Mouse (Mus musculus) bone marrow, adult 2 months (tissue): ENCODE results near the gene Ribc2. TPM values are rescaled to one million over a fixed set of nuclear protein-coding genes. Genes with fewer than 3 reads are reported as not detected.

ENCODE experiments used
- H3K27ac ChIP-seq: fragments of 200-500 bp; 2 replicates; pipeline ENCODE4 v1.5.1; 2012; ENCODE audit warnings: low read depth, mild to moderate bottlenecking, control low read depth, inconsistent platforms, low read length; ENCODE audit not compliant: control insufficient read depth, poor library complexity, insufficient read depth
- H3K4me1 ChIP-seq: fragments of 200-500 bp; 2 replicates; pipeline ENCODE4 v1.6.1; 2011; ENCODE audit warnings: low read length; ENCODE audit not compliant: control insufficient read depth, insufficient read depth
- H3K4me3 ChIP-seq: fragments of 200-500 bp; replicated peaks from 2 replicates; pipeline ENCODE3; 2011; ENCODE audit warnings: mild to moderate bottlenecking, low read depth, low read length, control low read depth; ENCODE audit not compliant: control insufficient read depth
- CTCF ChIP-seq: fragments of 200-500 bp; IDR thresholded peaks from 2 replicates; pipeline ENCODE4 v1.5.1; 2011; ENCODE audit warnings: low read length, control low read depth; ENCODE audit not compliant: control insufficient read depth, insufficient read depth
- POLR2A ChIP-seq: fragments of 200-500 bp; IDR thresholded peaks from 2 replicates; pipeline ENCODE4 v1.6.1; 2011; ENCODE audit warnings: low read depth, mild to moderate bottlenecking, control low read depth, low read length, borderline replicate concordance; ENCODE audit not compliant: control insufficient read depth
- WGBS: fragments of 180-500 bp; shearing (Covaris S2); methylation state at CpG from one replicate; pipeline ENCODE4 v1.1.7; 2018; 5-methylcytosine and 5-hydroxymethylcytosine counted together
- polyA plus RNA-seq: library from polyadenylated mRNA; stranded (reverse); fragments of >200 nt; gene quantifications from 2 replicates; pipeline ENCODE4 v1.2.4, GENCODE M21; 2011; ENCODE audit warnings: low replicate concordance; ENCODE audit not compliant: missing spikeins, insufficient read depth, insufficient read length

Ribc2 gene
- polyA plus RNA-seq: not detected in 2 replicates

DNA sequence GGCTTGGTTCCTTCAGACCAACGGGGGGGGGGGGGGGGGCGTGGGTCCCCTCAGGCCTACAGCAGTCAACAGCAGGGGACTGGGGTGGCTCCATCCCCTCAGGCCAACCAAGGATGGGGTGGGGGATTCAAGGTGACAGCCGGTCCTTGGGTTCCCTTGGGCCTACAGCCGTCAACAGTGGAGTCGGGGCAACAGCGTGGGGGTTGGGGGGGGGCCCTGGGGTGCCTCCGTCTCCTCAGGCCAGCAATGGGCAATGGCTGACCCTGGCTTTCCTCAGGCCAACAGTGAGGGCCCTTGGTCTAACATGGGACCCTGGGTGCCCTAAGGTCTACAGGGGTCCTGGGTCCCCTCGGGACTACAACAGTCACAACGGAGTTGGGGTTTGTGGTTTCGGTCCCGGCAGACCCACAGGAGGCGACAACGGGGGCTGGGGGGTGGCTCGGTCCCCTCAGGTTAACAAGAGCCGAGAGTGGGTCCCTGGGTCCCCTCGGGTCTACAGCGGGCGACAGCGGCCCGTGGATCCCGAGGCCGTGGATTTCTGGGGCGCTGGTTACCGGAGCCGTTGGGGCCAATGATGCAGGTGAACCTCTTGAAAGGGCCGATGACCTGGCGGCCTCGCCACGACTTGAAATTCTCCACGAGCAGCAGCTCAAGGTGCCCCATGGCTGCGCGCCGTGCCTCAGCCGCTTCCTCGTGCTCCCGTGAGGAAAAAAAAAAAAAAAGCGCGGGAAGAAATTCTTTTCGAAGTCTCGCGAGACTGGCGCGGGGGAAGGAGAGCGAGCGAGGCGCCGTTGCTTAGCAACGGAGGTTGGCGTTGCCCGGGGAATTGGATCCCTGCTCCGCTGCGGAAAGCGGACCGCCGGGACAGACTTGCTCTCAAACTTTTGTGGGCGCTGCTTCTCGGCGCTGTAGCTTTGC, at the start of gene Ribc2, which contains the start of gene Smc1b:
TSS of gene Ribc2 (plus strand) at position 804 of the 918 bp plus-strand sequence.
TSS of gene Smc1b (minus strand) at position 690 of the 918 bp plus-strand sequence.
- H3K4me3 ChIP-seq: no peak within 1 kb of the TSS
- 39% methylated on average over 58 of the region's 58 CpGs for WGBS
- H3K27ac ChIP-seq: no peak within 1 kb of the TSS
- no peaks in the 10 kb centered on the region for H3K4me1 ChIP-seq
- TF ChIP-seq POLR2A (no peak), CTCF (no peak)

DNA sequence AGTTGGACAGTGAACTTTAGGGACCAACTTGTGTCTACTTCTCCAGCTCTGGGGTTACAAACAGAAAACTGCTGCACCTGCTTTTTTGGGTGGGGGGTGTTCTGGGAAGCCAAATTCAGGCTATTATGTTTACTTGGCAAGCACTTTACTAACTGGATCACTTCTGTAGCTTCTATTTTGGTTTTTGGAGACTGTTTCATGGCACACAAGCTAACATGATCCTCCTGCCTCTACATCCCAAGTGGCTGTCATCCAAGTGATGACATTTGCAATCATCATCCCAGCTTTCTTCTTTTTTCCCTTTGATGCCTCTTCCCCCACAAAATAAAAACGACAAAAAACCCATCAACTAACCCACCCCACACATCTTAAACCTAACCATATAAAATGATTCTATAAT, 46.2 kb upstream of the Ribc2 start:
- Histone ChIP-seq H3K4me3 (no peak overlapping the region), H3K4me1 (no peaks in the 10 kb centered on the region), H3K27ac (no peak overlapping the region)
- WGBS: 54% methylated on average over 1 of the region's 1 CpGs
- TF ChIP-seq POLR2A (no peak), CTCF (no peak)

DNA sequence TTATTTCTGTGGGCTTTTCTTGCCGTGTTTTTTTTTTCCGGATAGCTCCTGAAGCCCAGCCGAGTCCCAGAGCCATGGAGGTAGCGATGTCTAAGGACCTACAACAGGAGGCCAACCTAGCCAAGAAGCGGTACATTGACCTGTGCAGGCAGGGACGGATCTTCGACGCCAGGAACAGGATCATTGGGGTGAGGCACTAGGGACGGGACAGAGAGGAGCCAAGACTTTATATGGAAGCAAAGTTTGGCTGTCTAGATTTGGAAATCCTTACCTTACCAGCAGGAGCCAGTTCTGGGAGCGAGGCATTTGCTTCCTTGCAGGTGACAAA, 279 bp downstream of the Ribc2 start:
- Histone ChIP-seq H3K4me3 (no peak overlapping the region), H3K27ac (no peak overlapping the region)
- TF ChIP-seq CTCF (no peak), POLR2A (no peak)

GRCm38 (mm10) chr15:85135143-85135542, 3.3 kb downstream of the Ribc2 start:
- H3K4me1 ChIP-seq: no peaks in the 10 kb centered on the region
- 17% methylated on average over 9 of the region's 9 CpGs for WGBS
- no peak overlapping the region for H3K27ac ChIP-seq
- TF ChIP-seq POLR2A (no peak), CTCF (no peak)
- no peak overlapping the region for H3K4me3 ChIP-seq

More for the DNA sequence above, 279 bp downstream of the Ribc2 start:
- no peaks in the 10 kb centered on the region for H3K4me1 ChIP-seq
- WGBS: 47% methylated on average over 10 of the region's 10 CpGs

DNA sequence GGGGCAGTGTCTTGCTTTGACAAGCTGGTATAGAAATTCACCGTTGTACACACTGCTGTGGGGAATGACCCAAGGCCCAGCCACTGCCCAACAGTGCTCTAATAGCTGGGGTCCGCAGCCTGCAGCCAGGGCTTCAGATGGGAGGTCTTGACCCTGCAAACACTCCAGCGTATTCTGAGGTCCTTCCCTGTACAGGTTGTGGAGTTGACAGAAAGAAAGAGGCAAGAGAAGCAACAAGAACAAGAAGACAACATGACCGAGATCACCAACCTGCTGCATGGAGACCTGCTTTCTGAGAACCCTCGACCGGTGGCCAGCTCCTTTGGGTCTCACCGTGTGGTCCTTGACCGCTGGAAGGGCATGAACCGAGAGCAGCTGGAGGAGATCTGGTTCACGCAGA, 9.4 kb downstream of the Ribc2 start:
- WGBS: 81% methylated on average over 10 of the region's 10 CpGs
- no peak overlapping the region for H3K4me3 ChIP-seq
- TF ChIP-seq POLR2A (no peak), CTCF (no peak)
- H3K27ac ChIP-seq: no peak overlapping the region
- H3K4me1 ChIP-seq: no peaks in the 10 kb centered on the region

- TF ChIP-seq POLR2A (no peak), CTCF (no peak)
- Histone ChIP-seq H3K27ac (no peak overlapping the region), H3K4me3 (no peak overlapping the region), H3K4me1 (no peaks in the 10 kb centered on the region)
- 64% methylated on average over 2 of the region's 2 CpGs for WGBS
Measured at GRCm38 (mm10) chr15:85142441-85142840, 10.6 kb downstream of the Ribc2 start.

GRCm38 (mm10) chr15:85143161-85143560, 11.3 kb downstream of the Ribc2 start:
- WGBS: 91% methylated on average over 11 of the region's 11 CpGs
- no peak for TF ChIP-seq POLR2A
- no peak for TF ChIP-seq CTCF
- H3K4me1 ChIP-seq: no peaks in the 10 kb centered on the region

GRCm38 (mm10) chr15:85143747-85144146, 11.9 kb downstream of the Ribc2 start:
- TF ChIP-seq CTCF: peak; percentile 21; the same call in 1 of the 2 replicates
- no peak for TF ChIP-seq POLR2A
- H3K4me1 ChIP-seq: no peaks in the 10 kb centered on the region
- WGBS: 79% methylated on average over 1 of the region's 1 CpGs
- H3K27ac ChIP-seq: no peak overlapping the region
- H3K4me3 ChIP-seq: no peak overlapping the region

More at GRCm38 (mm10) chr15:85143161-85143560, 11.3 kb downstream of the Ribc2 start:
- Histone ChIP-seq H3K27ac (no peak overlapping the region), H3K4me3 (no peak overlapping the region)

DNA sequence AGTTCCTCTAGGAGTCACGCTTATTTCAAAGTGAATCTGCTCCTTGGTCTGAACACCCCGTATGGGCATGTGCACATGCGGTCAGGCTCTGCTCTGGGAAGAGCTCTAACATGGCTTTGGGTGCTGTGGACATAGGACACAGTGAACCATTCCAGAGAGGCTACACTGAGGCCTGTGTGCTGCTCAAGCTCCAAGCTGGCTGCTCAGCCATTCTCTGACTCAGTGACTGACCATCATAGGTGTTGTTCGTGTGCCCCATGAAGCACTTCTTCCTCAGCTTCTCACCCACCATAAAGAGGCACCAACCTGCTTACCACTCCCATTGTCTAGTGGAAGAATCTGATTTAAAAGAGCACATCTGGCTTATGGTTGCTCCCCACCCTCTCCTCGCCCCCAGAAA, 12.4 kb downstream of the Ribc2 start:
- 71% methylated on average over 5 of the region's 5 CpGs for WGBS
- Histone ChIP-seq H3K27ac (no peak overlapping the region), H3K4me1 (no peaks in the 10 kb centered on the region), H3K4me3 (no peak overlapping the region)
- TF ChIP-seq POLR2A: no peak
